Mouse (Mus musculus) thymus, adult 18-20 months (tissue): Measurements from ENCODE around the gene Prdm9.
A peak's percentile ranks its signal among the peaks of the same experiment; 100 is the strongest.
"Not testable (repeated sequence)": the region's sequence is repeated elsewhere in the genome, so short reads cannot be mapped to it uniquely, and the experiment has no call there.

Experiments
- DNase-seq, 2 experiments: peaks; one replicate each; pipeline ENCODE4 v3.0.0; 2022; ENCODE audit warnings: mixed read lengths in 2 of 2

Prdm9 gene

GRCm38 (mm10) chr17:15564014-15564927, at the start of gene Prdm9:
Gene Prdm9 (minus strand): TSS chr17:15564354.
- DNase-seq: peak; percentile 98

- no peak for DNase-seq
Measured at GRCm38 (mm10) chr17:15599496-15599895, 35.3 kb upstream of the Prdm9 start.

- no peak for DNase-seq
Measured at GRCm38 (mm10) chr17:15591216-15591881, 27.2 kb upstream of the Prdm9 start.

- DNase-seq: no peak
Measured at GRCm38 (mm10) chr17:15588116-15588515, 24.0 kb upstream of the Prdm9 start.

GRCm38 (mm10) chr17:15585691-15586090, 21.5 kb upstream of the Prdm9 start:
- DNase-seq: no peak

GRCm38 (mm10) chr17:15583071-15583470, 18.9 kb upstream of the Prdm9 start:
- no peak for DNase-seq

GRCm38 (mm10) chr17:15580072-15580447, 15.9 kb upstream of the Prdm9 start:
- no peak for DNase-seq

GRCm38 (mm10) chr17:15579410-15580071, 15.4 kb upstream of the Prdm9 start:
- no peak for DNase-seq

GRCm38 (mm10) chr17:15577291-15577694, 13.1 kb upstream of the Prdm9 start:
- DNase-seq: no peak

GRCm38 (mm10) chr17:15575056-15575455, 10.9 kb upstream of the Prdm9 start:
- no peak for DNase-seq

- DNase-seq: no peak
Measured at GRCm38 (mm10) chr17:15566908-15567307, 2.8 kb upstream of the Prdm9 start.

GRCm38 (mm10) chr17:15564928-15565300, 760 bp upstream of the Prdm9 start:
- no peak for DNase-seq

- no peak for DNase-seq
Measured at GRCm38 (mm10) chr17:15559946-15560345, 4.2 kb downstream of the Prdm9 start.

GRCm38 (mm10) chr17:15549713-15550112, 14.4 kb downstream of the Prdm9 start:
- DNase-seq: no peak

- no peak for DNase-seq
Measured at GRCm38 (mm10) chr17:15546440-15546839, 17.7 kb downstream of the Prdm9 start.

GRCm38 (mm10) chr17:15543868-15544267, 20.3 kb downstream of the Prdm9 start:
- not testable (repeated sequence) for DNase-seq

- DNase-seq: no peak
Measured at GRCm38 (mm10) chr17:15540309-15540708, 23.8 kb downstream of the Prdm9 start.

- DNase-seq: no peak
Measured at GRCm38 (mm10) chr17:15536457-15536904, 27.7 kb downstream of the Prdm9 start.

- DNase-seq: no peak
Measured at GRCm38 (mm10) chr17:15535943-15536342, 28.2 kb downstream of the Prdm9 start.

- DNase-seq: no peak
Measured at GRCm38 (mm10) chr17:15535162-15535800, 28.9 kb downstream of the Prdm9 start.

- peak; percentile 9 to 17 for DNase-seq
Measured at GRCm38 (mm10) chr17:15530141-15530540, 34.0 kb downstream of the Prdm9 start.

- no peak for DNase-seq
Measured at GRCm38 (mm10) chr17:15528887-15529286, 35.3 kb downstream of the Prdm9 start.

GRCm38 (mm10) chr17:15527811-15528136, 36.4 kb downstream of the Prdm9 start:
- DNase-seq: no peak
